ENCODE assay signal across 8 mouse cellular contexts in the genomic region with DNA sequence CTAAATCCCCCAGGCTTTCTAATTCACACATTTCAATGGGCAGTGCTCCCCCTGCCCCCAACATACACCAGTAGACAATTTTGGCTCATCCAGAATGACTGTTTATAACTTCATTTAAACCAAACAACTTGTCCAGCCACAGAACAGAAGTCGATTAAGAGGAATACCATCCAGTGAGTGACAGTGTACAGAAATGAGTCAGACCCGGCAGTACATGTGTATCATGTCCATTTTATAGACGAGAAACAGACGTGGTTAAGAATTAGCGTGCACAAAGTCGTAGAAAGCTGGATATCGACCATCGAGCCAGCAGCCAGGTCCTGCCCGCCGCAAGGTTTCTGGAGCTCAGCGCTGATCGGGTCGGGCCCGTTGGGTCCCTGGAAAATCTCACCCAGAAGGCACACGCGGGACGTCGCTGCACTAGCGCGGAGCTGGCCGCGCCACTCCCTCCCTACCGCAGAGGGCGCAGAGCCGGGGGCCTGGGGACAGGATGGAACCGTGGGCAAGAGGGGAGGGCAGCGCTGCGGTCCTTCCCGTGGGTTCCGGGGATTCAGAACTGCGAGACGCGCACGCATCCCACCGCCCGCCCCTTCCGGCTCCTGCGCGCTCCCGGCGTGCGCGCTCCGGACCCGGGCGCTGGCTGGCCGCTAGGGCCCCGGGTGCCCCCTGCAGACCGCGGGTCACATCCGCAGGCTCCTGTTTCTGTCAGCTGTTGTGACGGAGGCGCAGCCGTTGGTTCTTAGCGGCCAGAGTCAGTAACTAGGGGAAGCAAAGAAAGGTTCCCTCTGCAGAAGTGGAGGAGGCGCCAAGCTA. TPM values are rescaled to one million over a fixed set of nuclear protein-coding genes. Genes with fewer than 3 reads are reported as not detected.
DNase-seq lines count a peak whose midpoint lies in the region; ATAC-seq and TF ChIP-seq lines count a peak whose summit lies in the region.

Gene Cyren, minus strand, starts transcription at position 552 of the 813 bp plus-strand sequence.

- peak within 1 kb of the TSS; percentile 93 for H3K27ac ChIP-seq in forebrain, embryonic 10.5 days
- H3K27ac ChIP-seq in heart, embryonic 15.5 days = peak within 1 kb of the TSS; percentile 94
- H3K27ac ChIP-seq in liver, embryonic 14.5 days = peak within 1 kb of the TSS; percentile 90
- peak within 1 kb of the TSS; percentile 77 for H3K27ac ChIP-seq in neural tube, embryonic 11.5 days (ENCODE audit: low read depth, low read length)
- peak within 1 kb of the TSS; percentile 95 for H3K27ac ChIP-seq in stomach, postnatal 0 days (replicated peaks)

- H3K4me3 ChIP-seq in forebrain, embryonic 10.5 days = peak within 1 kb of the TSS; percentile 72
- H3K4me3 ChIP-seq in heart, embryonic 15.5 days = peak within 1 kb of the TSS; percentile 76
- H3K4me3 ChIP-seq in liver, embryonic 14.5 days (ENCODE audit: insufficient read depth in 1 of 2, low read depth in 2 of 2, low read length in 2 of 2) = peak within 1 kb of the TSS; percentile 86 to 87
- peak within 1 kb of the TSS; percentile 61 for H3K4me3 ChIP-seq in neural tube, embryonic 11.5 days (ENCODE audit: low read depth, low read length)
- peak within 1 kb of the TSS; percentile 57 for H3K4me3 ChIP-seq in stomach, postnatal 0 days (ENCODE audit: low read depth, low read length)

- peak; percentile 67 for DNase-seq in c-Kit-negative CD71-positive TER-119-positive erythroid progenitor cells, embryonic 14.5 days (ENCODE audit: low read depth, low spot score)
- peak; percentile 88 for DNase-seq in forebrain, embryonic 10.5 days (ENCODE audit: extremely low spot score, low spot score)
- DNase-seq in kidney, postnatal 25 days = peak; percentile 92 to 97
- DNase-seq in liver, embryonic 14.5 days (ENCODE audit: low read depth in 3 of 3, low spot score in 3 of 3) = peak; percentile 75 to 81 (median 80)
- DNase-seq in neural tube, embryonic 11.5 days (ENCODE audit: low spot score) = peak; percentile 97
- DNase-seq in stomach, postnatal 0 days (ENCODE audit: low spot score) = peak; percentile 95

- no peak for TF ChIP-seq EP300 in liver, embryonic 14.5 days (IDR thresholded peaks at IDR 0.05; ENCODE audit: low read depth)
- TF ChIP-seq EP300 in stomach, postnatal 0 days (optimal IDR thresholded peaks at IDR 0.05) = peak; percentile 5

- peaks cover 39% of the 10 kb centered on the region for H3K4me1 ChIP-seq in forebrain, embryonic 10.5 days
- H3K4me1 ChIP-seq in heart, embryonic 15.5 days (replicated peaks) = peaks cover 49% of the 10 kb centered on the region
- peaks cover 41 to 42% of the 10 kb centered on the region in 2 experiments for H3K4me1 ChIP-seq in liver, embryonic 14.5 days (replicated peaks; ENCODE audit: control insufficient read depth in 2 of 2, insufficient read depth in 2 of 2, low read length in 1 of 2)
- H3K4me1 ChIP-seq in neural tube, embryonic 11.5 days (ENCODE audit: control insufficient read depth, insufficient read depth, low read length) = no peaks in the 10 kb centered on the region
- peaks cover 7% of the 10 kb centered on the region; the same call in 1 of the 2 replicates for H3K4me1 ChIP-seq in stomach, postnatal 0 days (replicated peaks; ENCODE audit: control insufficient read depth, insufficient read depth)

- H3K9me3 ChIP-seq in forebrain, embryonic 10.5 days = no peaks in the 10 kb centered on the region
- no peaks in the 10 kb centered on the region for H3K9me3 ChIP-seq in heart, embryonic 15.5 days (replicated peaks)
- H3K9me3 ChIP-seq in liver, embryonic 14.5 days (ENCODE audit: control insufficient read depth, low read length) = no peaks in the 10 kb centered on the region
- H3K9me3 ChIP-seq in neural tube, embryonic 11.5 days (ENCODE audit: control insufficient read depth, low read length) = no peaks in the 10 kb centered on the region
- no peaks in the 10 kb centered on the region for H3K9me3 ChIP-seq in stomach, postnatal 0 days (ENCODE audit: control insufficient read depth, low read length)

- peak within 1 kb of the TSS; percentile 58 for H3K4me2 ChIP-seq in heart, embryonic 15.5 days
- peak within 1 kb of the TSS; percentile 84 for H3K4me2 ChIP-seq in liver, embryonic 14.5 days (ENCODE audit: low read depth)
- H3K4me2 ChIP-seq in neural tube, embryonic 11.5 days (ENCODE audit: low read depth) = peak within 1 kb of the TSS; percentile 69
- peak within 1 kb of the TSS; percentile 58 for H3K4me2 ChIP-seq in stomach, postnatal 0 days (replicated peaks; ENCODE audit: low read depth)

- peak within 1 kb of the TSS; percentile 85 for H3K9ac ChIP-seq in heart, embryonic 15.5 days
- peak within 1 kb of the TSS; percentile 81 for H3K9ac ChIP-seq in liver, embryonic 14.5 days (replicated peaks)
- H3K9ac ChIP-seq in neural tube, embryonic 11.5 days (ENCODE audit: low read length) = peak within 1 kb of the TSS; percentile 87
- H3K9ac ChIP-seq in stomach, postnatal 0 days (ENCODE audit: low read length) = peak within 1 kb of the TSS; percentile 74

- peak; percentile 90 for ATAC-seq in CD4-positive, CD25-positive, alpha-beta regulatory T cell, adult 4 months
- peak; percentile 87 for ATAC-seq in heart, embryonic 15.5 days (replicated peaks; ENCODE audit: insufficient number of reproducible peaks, insufficient read depth, low FRiP score, low read depth)
- ATAC-seq in liver, embryonic 14.5 days (ENCODE audit: insufficient read depth) = peak; percentile 81
- peak; percentile 92 for ATAC-seq in neural tube, embryonic 11.5 days (ENCODE audit: insufficient read depth, low FRiP score, low TSS enrichment)
- peak; percentile 93 for ATAC-seq in stomach, postnatal 0 days (ENCODE audit: low FRiP score, low TSS enrichment)

- peak; percentile 70 for TF ChIP-seq CTCF in liver, embryonic 14.5 days (IDR thresholded peaks at IDR 0.05; ENCODE audit: low read depth)
- peak; percentile 72 for TF ChIP-seq CTCF in stomach, postnatal 0 days (IDR thresholded peaks at IDR 0.05; ENCODE audit: low read depth)

- H3K27me3 ChIP-seq in forebrain, embryonic 10.5 days (ENCODE audit: poor library complexity, severe bottlenecking) = no peaks in the 10 kb centered on the region
- no peaks in the 10 kb centered on the region for H3K27me3 ChIP-seq in heart, embryonic 15.5 days
- no peaks in the 10 kb centered on the region for H3K27me3 ChIP-seq in liver, embryonic 14.5 days (ENCODE audit: control insufficient read depth, insufficient read depth, low read length)
- H3K27me3 ChIP-seq in neural tube, embryonic 11.5 days (ENCODE audit: control insufficient read depth, insufficient read depth, low read length) = no peaks in the 10 kb centered on the region
- no peaks in the 10 kb centered on the region for H3K27me3 ChIP-seq in stomach, postnatal 0 days (ENCODE audit: control insufficient read depth, insufficient read depth, low read length)

- H3K36me3 ChIP-seq in forebrain, embryonic 10.5 days (replicated peaks) = peaks cover 71% of the 10 kb centered on the region
- peaks cover 10% of the 10 kb centered on the region; the same call in 1 of the 2 replicates for H3K36me3 ChIP-seq in heart, embryonic 15.5 days
- peaks cover 24% of the 10 kb centered on the region for H3K36me3 ChIP-seq in liver, embryonic 14.5 days (replicated peaks; ENCODE audit: control insufficient read depth, insufficient read depth, low read depth)
- H3K36me3 ChIP-seq in neural tube, embryonic 11.5 days (ENCODE audit: control insufficient read depth, insufficient read depth, low read length) = no peaks in the 10 kb centered on the region
- no peaks in the 10 kb centered on the region; the same call in 1 of the 2 replicates for H3K36me3 ChIP-seq in stomach, postnatal 0 days (ENCODE audit: control insufficient read depth, insufficient read depth, low read length)

- 1% methylated on average over 56 of the region's 56 CpGs for WGBS in forebrain, embryonic 10.5 days
- WGBS in heart, embryonic 15.5 days = under 1% methylated on average over 56 of the region's 56 CpGs
- under 1% methylated on average over 56 of the region's 56 CpGs for WGBS in liver, embryonic 14.5 days (ENCODE audit: insufficient replicate concordance)
- WGBS in neural tube, embryonic 11.5 days = under 1% methylated on average over 55 of the region's 56 CpGs
- WGBS in stomach, postnatal 0 days = 1% methylated on average over 56 of the region's 56 CpGs

RNA-seq across cellular contexts. Expression of gene Cyren, which starts in this region (rescaled TPM):
- 1 to 10 TPM; 5.0 to 5.9 TPM for polyA plus RNA-seq in CD4-positive, CD25-positive, alpha-beta regulatory T cell, adult 4 months (2017; shearing (Covaris generic))
- polyA plus RNA-seq in forebrain, embryonic 10.5 days (2016; fragmentation: Nextera tagmentation; extraction: Ambion mirVana) = 17.5 and 18.7 TPM in 2 replicates
- polyA plus RNA-seq in heart, embryonic 15.5 days (2015; fragmentation: Nextera tagmentation; extraction: Ambion mirVana) = 7.6 and 9.6 TPM in 2 replicates
- polyA plus RNA-seq in liver, embryonic 14.5 days (2012; rRNA removed) = 5.4 and 7.2 TPM in 2 replicates
- 4.2 and 6.3 TPM in 2 replicates for polyA plus RNA-seq in liver, embryonic 14.5 days (2014; fragmentation: Nextera tagmentation; extraction: Ambion mirVana)
- polyA plus RNA-seq in neural tube, embryonic 11.5 days (2014; fragmentation: Nextera tagmentation; extraction: Ambion mirVana) = 11.0 and 13.3 TPM in 2 replicates
- 5.8 and 5.9 TPM in 2 replicates for polyA plus RNA-seq in stomach, postnatal 0 days (2015; fragmentation: Nextera tagmentation; extraction: Ambion mirVana)

Comparison
In these comparisons a context has a peak if more than half of its experiments do, and no peak if none do; other contexts are left out.
1. Peak in every context shown above with its lines: DNase-seq, ATAC-seq, H3K4me3 ChIP-seq and H3K27ac ChIP-seq.